Mouse (Mus musculus): ENCODE data around the gene D16Ertd472e.

The D16Ertd472e gene

GRCm38 (mm10) chr16:78576478-78577084 is at the start of gene D16Ertd472e:
Gene D16Ertd472e, minus strand, starts transcription at chr16:78576708.
- DNase-seq (ENCODE audit: low spot score), result peak; percentile 82

DNA sequence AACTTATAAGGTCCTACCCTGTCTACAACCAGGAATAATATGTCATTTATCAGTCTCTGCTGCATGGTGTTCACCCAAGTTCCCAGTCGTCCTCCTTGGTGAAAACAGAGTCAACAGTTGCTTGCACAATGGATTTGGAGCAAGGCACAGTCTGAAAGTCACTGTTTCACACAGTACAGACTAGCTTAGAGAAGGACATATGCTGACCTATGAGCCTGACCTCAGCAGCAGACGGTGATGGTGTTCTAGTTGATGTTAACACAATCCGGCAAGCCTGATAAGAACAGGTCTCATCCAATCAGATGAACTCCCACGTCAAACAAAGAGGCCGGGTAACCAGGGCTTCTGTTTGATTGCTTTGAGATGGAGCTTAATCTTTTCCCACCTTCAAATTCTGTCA is 46.2 kb upstream of the D16Ertd472e start:
- no peak for DNase-seq (ENCODE audit: low spot score)

- DNase-seq (ENCODE audit: low spot score), result no peak
These were observed 42.9 kb upstream of the D16Ertd472e start for GRCm38 (mm10) chr16:78619386-78619785.

GRCm38 (mm10) chr16:78617757-78618532 is 41.4 kb upstream of the D16Ertd472e start:
- no peak for DNase-seq (ENCODE audit: low spot score)

GRCm38 (mm10) chr16:78606202-78606601 is 29.7 kb upstream of the D16Ertd472e start:
- DNase-seq (ENCODE audit: low spot score), result no peak

DNA sequence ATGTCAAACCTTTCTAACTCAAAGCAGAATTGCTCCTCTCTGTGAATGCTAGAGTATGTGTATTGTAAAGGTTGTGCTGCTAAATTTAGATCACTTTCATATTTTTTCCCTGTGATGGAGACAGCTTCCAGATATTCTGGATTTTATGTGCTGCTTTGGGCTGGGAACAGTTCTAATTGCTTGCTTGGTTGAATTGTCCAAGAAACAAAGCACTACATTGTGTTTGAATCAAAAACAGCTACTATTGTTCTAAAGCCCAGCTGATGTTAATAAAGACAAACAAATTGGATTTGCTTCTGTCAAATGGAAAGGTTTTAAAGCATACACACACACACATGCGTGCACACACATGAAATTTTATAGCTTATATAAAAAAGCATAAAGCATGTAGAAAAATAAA is 22.4 kb upstream of the D16Ertd472e start:
- DNase-seq (ENCODE audit: low spot score), result no peak

DNA sequence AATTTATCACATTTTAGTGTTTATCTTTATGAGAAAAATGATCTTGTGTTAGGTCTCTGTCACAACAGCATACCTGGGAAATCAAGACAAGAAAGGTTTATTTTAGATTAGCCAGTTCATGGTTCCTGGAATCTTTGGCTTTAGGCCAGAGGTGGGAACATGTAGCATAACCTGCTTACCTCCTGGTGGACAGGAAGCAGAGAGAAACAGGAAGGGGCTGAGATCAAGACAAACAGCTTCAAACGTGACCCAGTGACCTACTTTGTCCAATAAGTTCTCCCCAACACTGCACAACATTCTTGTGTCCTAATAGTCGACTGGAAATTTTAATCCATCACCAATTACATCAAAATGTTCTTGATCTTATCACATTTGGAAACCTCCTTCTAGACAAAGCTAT is 19.9 kb upstream of the D16Ertd472e start:
- DNase-seq (ENCODE audit: low spot score), result no peak

DNA sequence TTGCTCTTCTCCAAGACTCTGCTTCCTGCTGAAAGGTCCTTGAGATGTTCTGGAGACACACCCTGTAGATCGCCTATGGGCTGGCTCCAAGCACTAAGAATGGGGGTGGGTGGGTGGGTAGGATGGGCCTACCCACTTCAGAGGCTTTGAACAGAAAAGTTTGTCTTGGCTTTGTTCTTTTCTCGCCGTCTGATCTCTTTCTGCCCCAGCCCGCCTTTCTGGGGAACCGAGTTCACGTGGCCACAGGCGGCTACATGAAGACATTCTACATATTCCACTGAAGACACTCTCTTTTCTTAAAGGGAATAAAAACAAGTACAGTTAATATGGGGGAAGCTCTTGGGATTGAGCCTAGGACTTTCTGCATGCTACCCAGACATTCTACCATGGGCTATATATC is 19.3 kb upstream of the D16Ertd472e start:
- no peak for DNase-seq (ENCODE audit: low spot score)

- DNase-seq (ENCODE audit: low spot score), result no peak
These were observed 17.6 kb upstream of the D16Ertd472e start for GRCm38 (mm10) chr16:78594154-78594553.

DNA sequence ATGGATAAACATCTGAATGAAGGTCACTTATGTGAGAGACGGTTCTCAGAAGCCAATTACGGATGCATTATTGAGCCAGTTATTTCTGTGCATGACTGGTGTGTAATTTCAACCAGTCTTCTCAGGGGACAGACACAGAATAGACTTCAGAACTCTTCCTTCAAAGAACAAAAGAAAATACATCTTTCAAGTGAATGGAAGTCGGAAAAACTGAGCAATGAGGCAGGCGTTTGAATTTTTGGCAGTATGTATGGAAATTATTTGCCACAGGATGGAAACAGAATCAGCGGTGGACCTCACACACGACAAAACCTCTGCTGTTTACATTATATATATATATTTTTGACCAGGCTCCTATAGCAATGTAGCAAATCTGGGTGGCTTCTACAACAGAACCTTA is 14.6 kb upstream of the D16Ertd472e start:
- DNase-seq (ENCODE audit: low spot score), result no peak

DNA sequence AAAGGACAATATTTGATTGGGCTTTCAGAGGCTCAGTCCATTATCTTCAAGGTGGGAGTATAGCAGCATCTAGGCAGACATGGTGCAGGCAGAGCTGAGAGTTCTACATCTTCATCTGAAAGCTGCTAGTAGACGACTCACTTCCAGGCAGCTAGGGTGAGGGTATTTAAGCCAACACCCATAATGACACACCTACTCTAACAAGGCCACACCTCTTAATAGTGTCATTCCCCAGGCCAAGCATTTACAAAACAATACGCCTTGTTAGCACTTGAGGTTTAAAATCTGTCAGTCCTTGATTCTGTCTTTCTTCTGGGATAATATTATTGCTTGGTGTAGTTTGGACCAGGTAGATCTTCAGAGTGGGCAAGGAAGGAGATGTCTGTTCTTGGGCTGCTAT is 12.3 kb upstream of the D16Ertd472e start:
- DNase-seq (ENCODE audit: low spot score), result no peak

- no peak for DNase-seq (ENCODE audit: low spot score)
These were observed 10.1 kb upstream of the D16Ertd472e start for GRCm38 (mm10) chr16:78586621-78587020.

DNA sequence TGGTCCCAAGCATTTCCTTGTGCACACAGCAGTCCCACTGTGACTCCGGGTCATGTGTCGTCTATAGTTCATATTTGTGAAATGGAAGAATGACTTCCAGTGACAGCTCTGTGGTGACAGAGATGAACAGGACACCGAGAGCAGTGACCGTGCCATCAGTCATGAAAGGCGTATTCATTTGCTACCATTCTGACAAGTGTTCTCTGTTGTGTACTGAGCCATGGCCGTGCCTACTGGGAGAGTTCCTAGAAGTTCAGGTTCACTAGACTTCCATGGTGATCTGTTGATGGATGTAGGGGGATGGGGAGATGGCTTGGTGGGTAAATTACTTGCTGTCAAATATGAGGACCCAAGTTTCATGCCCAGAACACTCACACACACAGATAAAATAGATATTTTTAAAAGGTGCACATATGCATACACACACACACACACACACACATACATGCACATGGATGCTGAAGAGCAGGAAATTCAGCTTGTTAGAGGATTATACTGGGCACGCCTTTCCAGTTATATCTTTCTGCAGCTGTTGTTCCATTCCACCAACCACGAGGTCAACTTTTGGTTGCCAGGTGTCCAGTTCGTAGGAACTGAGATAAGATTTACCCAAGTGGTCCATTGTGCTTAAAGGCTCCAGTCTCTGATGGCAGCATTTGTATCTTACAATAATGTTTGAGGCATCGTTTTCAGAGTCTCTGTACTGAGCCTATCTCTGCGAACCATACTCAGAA is 9.3 kb upstream of the D16Ertd472e start:
- no peak for DNase-seq (ENCODE audit: low spot score)

DNA sequence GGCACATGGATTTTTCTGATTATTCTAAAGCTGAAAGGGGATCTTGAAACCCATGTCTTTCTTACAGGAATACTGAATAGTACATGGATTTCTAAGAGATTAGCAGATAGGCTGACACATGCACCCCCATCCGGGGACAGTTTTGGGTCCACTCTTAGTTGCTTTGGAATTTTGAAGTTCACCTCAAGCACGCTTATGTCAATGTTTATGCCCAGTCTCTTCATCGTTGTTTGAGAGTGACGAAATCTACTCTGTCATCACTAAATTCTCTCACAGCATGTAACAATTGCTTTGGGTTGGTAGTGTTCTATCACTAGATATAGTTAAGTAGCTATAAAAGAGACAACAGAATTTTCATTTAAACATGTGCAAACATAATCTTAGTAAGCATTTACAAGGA is 8.7 kb upstream of the D16Ertd472e start:
- no peak for DNase-seq (ENCODE audit: low spot score)

- no peak for DNase-seq (ENCODE audit: low spot score)
These were observed 7.5 kb upstream of the D16Ertd472e start for GRCm38 (mm10) chr16:78583968-78584367.

DNA sequence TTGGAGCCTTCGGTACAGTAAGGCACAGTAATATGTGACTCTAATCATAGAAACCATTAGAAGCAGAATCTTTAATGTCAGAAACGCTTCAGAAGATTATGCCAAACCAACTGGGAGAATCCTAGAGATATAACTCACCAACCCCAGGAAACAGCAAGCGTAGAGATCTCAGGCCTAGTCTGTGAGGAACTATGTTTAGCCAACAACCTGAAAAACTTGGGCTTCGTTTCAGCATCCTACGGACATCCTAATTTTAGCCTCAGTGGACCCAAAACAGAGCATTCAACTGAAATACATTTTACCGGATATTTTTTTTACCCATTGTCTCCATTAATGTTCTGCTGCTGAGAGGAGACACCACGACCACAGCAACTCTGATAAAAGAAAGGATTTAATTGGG is 3.9 kb upstream of the D16Ertd472e start:
- DNase-seq (ENCODE audit: low spot score), result no peak

DNA sequence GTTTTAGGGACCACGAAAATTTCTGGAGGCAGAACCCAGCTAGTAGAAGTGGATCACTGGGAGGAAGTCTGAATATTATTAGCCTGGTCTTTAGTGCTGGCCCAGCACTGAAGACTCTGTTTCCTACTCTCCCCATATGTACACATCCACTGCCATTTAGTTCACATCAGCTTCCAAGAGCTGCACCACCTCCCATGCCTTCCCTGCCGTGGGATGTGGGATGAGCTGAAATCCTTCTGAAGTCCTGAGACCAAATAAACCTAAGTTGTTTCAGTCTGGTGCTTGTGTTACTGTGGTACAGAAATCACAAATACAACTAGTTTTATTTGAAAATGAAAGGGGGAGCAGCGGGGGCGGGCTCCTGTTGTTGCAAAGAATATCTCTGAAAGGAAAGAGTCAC is 2.9 kb upstream of the D16Ertd472e start:
- DNase-seq (ENCODE audit: low spot score), result no peak

GRCm38 (mm10) chr16:78577085-78577671 is 670 bp upstream of the D16Ertd472e start:
- DNase-seq (ENCODE audit: low spot score), result no peak

GRCm38 (mm10) chr16:78575852-78576477 is 543 bp downstream of the D16Ertd472e start:
- no peak for DNase-seq (ENCODE audit: low spot score)

GRCm38 (mm10) chr16:78575190-78575851 is 1.2 kb downstream of the D16Ertd472e start:
- DNase-seq (ENCODE audit: low spot score), result no peak

GRCm38 (mm10) chr16:78574241-78574640 is 2.3 kb downstream of the D16Ertd472e start:
- DNase-seq (ENCODE audit: low spot score), result no peak

DNA sequence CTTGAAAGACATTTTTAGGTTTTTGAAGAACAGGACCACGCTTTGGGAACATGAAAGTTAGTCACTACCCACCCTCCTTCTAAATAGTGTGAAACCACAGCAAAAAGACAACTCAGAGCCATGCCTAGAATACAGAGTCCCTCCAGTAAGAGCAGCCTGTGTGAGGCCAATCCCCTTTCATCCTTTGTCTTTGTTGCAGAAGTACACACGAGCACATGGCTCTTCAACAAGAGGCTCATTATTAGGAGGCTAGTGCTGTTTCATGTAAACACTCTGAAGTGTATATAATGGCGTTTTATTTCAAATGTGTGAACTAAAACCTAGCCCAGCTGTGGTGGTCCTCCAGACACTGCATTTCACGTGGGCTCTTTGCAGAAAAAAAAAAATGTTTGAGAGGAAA is 3.5 kb downstream of the D16Ertd472e start:
- no peak for DNase-seq (ENCODE audit: low spot score)
